Mouse (Mus musculus) adrenal gland, postnatal 25 days (tissue): ENCODE measurements around the gene Otulin. TPM values are rescaled to one million over a fixed set of nuclear protein-coding genes. Genes with fewer than 3 reads are reported as not detected.

Experiments used
- DNase-seq: peaks from one replicate; pipeline ENCODE4 v3.0.0; 2021; ENCODE audit warnings: mixed read lengths
- long read RNA-seq: library from polyadenylated mRNA; stranded (forward); transcript quantifications from one replicate; pipeline ENCODE4 v2.0.0, GENCODE M21; 2021
- total RNA-seq: library from RNA; stranded (reverse); gene quantifications from 2 replicates; pipeline ENCODE4 v1.2.3, GENCODE M21; 2021

Gene Otulin
- total RNA-seq, result 36.3 and 42.4 TPM in 2 replicates
- long read RNA-seq, transcript Otulin-201 (7 exons, 1,491 nt), result major isoform, 52 of 85 reads
- long read RNA-seq, partial matches to known transcripts, result 18 of 85 reads
- long read RNA-seq, other reads (novel, unspliced or antisense), result 15 of 85 reads

DNA sequence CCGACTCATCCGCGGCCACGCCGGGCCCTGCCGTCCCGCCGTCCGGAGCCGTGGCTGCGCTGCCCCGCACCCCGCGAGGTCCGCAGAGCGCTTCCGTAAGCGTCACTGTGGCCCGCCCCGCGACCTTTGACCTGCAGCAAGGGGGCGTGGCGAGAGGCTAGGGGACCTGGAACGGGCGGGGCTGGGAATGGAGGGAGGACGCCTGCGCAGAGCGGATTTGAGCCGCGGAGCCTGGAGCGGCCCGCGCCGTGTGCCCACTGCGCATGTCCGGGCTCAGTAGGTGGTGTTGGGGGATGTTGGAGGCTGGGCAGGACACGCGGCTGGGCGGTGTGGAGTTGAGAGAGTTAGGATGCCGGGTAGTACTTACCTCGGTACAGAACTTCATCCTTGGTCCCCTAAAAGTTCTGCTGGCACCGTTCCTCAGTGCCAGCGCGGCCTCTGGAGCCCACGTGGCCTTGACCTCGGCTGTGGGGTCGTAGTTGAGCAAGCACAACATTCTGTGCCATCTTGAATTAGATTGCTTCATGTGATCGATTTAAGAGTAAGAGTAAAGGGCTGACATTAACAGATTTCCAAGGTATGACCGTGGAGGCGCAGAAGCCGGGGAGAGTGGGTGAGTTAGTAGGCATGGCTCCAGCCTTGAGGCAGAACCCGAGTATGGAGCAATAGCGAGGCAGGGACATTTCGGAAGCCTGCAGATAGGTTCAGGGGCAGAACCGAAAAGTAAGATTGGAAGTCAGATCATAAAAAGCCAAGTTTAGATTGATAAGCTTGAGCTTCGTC lies at the start of gene Otulin:
Otulin (minus strand) TSS at position 93 of the 783 bp plus-strand sequence.
- peak; percentile 100 for DNase-seq

DNA sequence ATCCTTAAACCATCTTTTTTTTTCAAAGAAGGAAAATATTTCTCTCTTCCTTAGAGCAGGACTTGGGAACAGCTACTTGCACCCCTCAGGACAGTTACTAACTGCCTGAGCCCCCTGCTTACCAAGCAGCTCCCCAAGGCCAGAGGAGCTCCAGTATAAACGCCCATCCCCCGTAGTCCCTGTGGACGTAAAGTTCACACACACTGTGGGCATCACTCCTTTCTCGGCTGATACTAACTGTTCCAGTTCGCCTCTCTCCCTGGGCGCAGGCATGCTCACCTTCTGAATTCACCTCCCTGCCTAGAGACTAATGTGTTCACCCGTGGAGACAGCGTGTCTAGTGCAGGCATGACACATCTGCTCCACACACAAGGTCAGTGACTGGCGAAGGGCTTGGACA lies 48.0 kb upstream of the Otulin start:
- no peak for DNase-seq

DNA sequence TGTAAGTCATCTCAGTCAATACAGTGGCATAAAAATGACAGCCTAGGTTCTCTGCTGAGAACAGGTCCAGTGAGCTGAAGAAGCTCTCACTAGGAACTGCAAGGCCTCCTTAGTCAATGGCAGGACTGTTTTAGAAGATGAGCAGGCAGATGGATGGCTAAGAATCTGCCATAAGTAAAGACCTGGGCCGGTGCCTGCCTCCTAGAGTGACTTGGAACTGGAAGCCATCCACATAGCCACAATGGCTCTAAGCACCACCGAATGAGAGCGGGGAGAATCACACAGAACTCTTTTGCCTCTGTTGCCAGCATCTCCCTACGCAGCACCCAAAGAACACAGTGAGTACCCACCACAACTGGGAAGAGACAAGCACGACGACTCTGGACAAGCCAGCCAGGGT lies 47.3 kb upstream of the Otulin start:
- DNase-seq, result no peak

DNA sequence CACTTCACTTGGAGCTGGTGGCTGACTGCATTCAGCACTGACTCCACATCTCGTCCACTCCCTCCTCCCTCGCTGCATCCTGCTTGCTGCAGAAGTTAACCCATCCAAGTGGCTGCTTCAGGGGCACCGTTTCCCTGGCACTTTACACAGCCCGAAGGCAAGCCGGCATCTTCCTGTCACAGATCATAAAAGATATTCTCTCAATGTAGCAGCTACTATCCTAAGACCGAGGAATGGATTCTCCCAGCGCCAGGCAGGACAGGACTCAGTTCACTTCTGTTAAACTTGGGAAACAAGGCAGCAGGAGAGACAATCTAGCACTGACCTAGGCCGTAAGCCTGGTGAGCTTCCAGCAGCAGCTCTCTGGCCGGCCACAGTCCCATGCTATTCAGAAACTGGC lies 45.7 kb upstream of the Otulin start:
- DNase-seq, result no peak

DNA sequence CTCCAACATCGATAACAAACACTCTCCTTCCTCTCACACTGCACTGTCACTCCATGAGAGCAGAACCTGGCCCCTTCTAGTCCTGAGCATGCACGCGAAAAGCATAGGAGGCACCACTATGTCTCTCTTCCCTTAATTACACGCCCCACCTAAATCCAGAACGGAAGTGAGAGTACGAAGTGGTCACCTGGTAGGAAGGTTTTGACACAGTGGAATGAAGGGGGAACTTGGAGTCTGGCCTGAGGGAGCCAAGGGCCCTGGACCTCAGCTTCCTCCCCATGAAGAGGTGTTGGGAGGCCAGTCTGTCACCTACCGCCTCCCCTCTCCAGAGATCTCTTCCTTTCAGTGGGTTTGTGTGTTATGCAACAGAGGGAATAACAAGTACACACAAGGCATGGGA lies 44.6 kb upstream of the Otulin start:
- DNase-seq, result no peak

DNA sequence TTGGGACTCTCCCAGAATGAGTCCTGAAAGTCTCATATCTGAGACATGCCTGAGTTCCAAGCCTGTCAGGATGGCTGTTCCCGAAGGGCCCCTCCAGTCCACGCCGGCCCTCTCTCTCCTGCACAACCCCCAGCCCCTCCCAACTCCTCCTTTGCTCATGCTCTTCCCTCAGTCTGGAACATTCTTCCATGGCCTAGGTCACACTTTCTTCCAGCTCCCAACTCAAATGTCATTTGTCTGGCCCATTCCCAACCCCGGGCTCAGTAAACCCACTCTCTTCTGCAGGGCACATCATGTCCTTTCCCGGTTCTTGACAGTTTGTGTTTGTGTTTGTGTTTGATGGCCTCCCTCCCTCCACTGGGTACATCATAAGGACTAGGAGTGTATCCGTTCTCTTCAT lies 43.5 kb upstream of the Otulin start:
- DNase-seq, result no peak

DNA sequence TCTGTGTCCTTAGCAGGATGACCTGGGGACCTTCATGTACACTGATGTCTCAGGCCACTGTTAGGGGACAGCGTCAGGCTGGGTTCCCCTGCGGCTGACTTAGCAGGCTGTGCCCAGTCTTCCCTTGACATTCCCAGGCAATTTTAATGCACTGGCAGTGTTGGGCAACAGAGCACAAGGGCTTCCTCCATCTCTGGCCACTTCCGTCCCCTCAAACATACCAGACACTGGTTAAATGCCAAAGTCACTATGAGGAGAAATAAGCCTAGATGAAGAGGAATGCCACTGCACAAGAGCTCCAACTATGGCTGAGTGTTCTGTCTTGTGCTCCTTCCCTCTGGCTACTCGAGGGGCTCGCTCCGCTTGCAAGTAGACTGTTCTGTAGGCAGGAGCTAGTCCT lies 42.7 kb upstream of the Otulin start:
- no peak for DNase-seq

DNA sequence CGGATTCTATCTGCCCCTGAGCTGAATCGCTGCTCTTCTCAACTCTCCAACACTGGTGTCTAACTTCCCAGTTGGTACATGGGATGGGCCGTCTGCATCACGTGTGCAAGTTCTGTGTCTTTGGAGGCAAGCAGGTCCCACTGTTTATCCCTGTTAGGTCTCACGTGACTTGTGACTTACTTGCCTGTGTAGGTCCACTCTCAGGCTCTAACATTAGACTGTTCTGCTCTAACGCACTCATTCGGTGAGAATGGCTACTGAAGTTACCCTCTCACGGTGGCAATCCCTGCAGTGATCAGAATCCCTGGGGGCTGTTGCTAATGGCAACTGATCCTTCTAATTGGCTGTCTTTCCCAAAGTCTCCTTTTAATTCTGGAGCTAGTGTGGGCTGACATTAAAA lies 41.8 kb upstream of the Otulin start:
- no peak for DNase-seq

DNA sequence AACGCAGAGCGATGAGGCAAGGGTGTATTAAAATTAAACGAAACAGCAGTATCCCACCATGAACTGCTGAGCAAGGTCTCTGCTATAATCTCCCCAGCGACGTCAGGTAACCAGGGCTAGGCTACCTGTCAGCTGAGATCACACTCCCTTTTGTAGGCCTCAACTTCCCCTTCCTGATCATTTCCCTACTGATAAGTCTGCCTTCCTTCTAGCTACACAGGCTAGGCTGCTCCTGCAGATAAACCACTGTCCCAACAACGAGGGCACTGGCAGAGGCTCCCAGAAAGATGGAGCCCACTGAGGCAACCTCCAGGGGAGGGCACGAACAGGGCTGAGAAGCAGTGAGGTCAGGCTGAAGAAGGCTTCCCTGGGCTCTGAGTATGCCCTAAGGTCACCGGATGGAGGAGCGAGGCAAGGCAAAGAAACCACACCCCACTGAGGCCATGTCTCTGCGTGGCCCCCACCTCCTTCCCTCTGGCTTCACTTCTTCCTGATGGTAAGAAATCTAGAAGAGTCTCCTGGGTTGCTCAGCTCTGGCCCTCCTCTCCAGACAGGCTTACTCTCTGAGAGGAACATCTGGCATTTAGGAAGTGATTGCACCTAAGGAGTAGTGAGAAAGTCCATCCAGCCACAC lies 41.2 kb upstream of the Otulin start:
- no peak for DNase-seq

DNA sequence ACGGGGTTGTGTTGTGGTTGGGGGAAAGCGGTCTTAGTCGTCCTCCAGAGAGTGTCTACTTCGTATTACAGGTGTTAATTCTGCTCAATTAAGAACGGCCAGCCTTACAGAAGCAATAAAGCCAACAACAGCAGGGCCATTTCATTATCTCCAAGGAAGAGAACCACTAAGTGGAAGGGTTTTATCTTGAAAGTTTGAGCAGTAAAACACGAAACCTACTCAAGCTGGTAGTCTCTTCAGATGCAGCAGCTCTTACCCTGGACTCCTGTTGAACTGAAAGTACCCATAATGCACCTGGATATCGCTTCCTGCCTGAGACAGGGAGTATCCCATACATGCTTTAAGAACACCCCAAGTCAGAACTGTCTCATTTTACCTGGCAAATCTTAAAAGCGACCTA lies 40.2 kb upstream of the Otulin start:
- DNase-seq, result no peak

DNA sequence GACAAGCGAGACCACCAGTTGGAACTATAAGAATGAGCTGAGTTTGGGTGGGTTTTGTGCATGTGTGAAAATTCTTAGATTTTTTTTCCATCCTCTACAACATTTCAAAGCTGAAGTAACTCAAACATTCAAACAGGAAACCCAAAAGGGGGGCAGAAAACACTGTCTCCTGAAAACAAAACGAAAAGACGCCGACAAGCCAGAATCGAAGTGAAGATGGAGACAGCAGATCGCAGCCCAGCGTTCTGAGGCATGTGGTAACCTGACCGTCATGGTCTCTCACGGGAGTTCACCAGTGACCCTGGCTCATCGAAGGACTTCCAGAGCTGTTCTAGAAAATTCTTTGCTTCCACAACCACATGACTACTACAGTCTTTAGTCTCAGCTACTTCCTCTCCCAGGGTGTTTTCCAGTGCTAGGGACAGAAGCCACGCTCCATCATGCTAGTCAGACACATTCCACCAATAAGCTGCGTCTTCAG lies 39.5 kb upstream of the Otulin start:
- DNase-seq, result no peak

DNA sequence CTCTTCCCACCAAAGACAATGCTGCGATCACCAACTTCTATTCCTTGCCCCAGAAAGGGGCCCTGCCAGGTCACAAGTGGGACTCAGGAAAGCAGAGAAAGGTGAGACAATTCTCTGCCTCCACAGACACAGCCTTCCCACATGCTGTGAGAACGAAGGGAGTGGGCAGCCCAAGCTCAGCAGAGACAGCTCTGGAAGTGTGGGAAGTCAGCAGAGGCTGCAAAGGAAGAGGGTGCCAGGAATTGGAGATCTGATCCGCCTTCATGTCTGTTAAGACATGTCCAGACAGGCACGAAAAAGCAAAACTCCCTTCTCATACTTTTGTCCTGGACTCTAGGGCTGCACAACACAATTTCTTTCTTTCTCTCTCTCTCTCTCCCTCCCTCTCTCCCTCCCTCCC lies 38.8 kb upstream of the Otulin start:
- no peak for DNase-seq

DNA sequence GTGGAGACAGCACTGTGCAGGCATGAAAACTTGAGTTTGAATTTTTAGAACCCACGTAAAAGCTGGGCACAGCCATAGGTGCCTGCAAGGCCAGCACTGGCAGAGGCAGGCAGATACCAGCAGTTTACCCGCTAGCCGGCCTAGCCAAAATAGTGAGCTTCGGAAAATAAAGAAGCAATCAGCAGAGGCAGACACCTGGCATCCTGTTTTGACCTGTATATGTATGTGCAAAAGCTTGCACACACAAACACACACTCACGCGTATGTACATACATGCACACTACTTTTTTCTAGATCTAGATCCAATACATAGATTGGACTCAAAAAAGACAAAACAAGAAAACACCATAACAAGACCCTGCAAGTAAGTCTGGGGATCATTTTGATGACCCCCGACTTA lies 38.1 kb upstream of the Otulin start:
- no peak for DNase-seq

DNA sequence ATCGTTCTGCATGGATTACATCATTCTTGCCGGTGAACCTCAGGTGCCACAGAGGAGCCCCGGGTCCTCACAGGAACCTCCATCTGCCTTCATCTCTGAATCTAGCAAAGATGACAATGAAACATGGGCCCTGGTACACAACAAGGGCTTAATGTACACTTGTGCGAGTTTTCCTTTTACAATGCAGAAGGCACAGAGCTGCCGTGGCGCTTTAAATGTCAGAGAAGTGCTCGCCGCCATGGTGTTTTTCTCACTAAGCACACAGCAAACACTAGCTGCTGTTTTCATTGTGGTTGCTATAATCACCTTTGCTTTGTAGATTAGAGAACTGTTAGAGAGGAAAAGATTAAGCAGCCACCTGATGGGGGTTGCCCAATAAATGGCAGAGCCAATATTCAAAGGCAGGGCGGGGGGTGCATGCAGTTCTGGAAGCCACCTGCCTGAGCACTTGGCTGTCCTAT lies 37.5 kb upstream of the Otulin start:
- DNase-seq, result no peak

DNA sequence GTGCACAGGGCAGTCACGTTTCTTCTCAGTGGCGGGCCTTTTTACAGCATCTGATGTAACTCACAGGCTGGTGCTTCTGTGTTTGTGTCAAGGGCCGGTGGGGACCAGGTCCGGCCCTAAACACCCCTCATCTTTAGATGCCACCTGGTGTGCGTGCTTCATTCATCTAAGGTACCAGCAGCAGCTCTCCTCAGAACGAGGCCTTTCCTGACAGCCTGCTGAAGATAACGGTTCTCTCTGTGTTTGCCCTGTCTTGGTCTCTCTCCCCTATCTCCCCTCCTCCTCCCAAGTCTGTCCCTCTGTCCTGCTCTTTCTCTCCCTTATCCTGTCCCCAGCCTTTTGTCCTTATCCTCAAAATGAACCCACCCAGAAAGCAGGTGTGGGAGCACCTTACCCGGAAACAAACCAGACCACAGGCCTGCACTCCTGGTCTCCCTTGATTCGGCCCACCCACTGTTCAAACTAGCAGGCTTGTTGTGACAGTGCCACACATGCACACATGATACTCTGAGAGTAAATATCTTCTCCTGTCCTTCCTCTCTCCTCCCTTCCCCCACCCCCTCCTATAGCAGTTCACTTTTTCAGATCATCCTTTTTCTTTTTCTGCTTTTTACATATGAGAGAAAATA lies 36.5 kb upstream of the Otulin start:
- DNase-seq, result no peak

DNA sequence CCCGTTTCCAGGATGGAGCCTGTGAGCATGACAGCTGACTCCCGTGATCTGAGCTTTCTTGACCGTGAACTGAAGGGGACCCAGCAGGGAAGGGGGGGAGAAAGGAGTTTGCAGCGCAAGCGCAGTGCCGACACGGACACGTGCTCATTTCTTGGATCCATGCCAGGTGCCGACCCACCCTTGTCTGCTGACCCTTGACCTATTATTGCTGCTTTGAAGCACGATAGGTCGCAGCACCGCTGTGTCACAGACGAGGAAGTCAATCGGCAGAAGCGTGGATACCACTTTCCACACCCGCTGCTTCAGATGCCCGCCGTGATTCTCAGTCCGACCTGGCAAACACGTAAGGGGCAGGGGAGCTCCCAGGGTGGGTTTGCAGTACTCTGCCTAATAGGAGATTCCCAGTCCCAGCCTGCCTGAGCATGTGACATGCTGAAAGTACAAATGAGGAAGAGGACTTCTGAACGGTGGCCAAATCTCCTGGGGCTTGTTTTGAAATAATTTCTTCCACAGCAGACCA lies 35.0 kb upstream of the Otulin start:
- DNase-seq, result peak; percentile 17

DNA sequence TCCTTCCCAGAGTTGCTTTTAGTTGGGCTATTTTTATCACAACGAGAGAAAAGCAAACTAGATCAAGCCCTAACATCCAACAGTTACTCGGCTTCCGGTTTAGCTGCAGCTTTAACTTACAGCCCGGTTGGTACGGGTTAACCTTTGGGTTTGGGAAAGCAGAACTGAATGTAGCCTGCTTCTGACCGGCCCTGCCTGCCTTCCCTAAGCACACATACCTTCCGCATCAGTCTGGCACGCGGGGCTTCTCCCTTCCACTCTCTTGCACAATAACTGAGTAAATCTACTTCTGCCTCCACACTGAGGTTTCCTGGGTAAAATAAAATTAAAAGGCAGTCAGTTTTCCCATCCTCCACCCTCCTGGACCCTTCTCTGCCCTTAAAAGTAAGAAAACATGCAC lies 33.6 kb upstream of the Otulin start:
- DNase-seq, result no peak

DNA sequence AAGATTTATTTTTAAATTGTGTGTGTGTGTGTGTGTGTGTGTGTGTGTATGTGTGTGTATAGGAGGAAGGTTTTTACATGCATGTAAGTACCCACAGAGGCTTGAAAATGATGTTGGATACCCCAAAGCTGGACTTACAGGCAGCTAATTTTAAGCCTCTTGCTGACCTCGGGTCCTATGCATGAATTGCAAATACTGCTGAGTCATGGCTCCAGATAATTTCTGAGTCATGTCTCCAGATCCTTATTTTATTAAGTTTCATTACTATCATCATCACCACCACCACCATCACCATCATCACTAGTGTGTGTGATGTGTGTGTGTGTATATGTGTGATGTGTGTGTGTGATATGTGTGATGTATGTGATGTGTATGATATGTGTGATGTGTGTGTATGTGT lies 32.2 kb upstream of the Otulin start:
- DNase-seq, result no peak

DNA sequence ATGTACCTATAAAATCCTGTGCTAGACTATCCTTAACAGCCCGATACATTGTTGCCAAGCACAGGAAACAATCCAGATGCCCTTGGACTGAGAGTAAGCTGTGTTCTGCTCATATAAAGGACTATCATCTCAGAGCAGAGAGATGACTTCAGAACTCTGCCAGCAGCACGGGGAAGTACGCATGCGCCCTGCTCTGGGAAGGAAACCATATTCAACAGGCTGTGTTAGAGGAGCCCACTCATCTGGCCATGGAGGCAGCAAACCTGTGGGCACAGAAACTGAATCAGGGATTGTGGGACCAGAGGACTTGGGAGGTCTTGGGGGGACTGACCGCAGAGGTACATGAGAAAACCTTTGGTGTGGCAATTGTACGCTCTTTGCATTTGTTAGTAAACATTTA lies 31.2 kb upstream of the Otulin start:
- no peak for DNase-seq

DNA sequence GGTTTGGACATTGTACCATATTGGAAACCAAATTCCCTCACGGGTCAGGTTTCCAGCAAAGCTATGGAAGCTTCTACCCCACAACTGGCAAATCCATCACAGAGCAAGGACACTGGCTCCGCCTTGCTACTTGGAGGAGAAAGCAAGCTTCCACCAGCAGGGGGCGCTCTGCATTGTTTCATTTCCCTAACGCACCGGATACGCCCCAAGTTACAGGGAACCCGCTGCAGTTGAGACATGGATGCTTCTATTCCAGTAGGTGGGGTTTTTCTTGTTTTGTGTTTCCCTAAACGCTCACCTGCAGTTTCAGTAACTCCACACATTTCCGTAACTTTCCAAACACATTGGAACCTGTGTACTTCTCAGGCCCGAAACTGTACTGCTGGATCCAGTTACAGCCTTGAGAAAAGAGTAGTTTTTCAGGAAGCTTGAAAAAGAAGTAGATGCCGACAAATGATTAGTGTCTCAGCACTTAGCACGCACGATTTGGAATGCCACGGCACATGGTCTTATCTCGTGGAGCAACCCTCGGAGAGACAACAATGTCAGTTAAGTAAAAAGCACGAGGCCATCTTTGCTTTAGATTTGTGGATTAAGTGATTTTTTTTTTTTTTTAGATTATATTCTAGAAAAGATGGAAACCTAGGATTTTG lies 29.2 kb upstream of the Otulin start:
- DNase-seq, result peak; percentile 91

DNA sequence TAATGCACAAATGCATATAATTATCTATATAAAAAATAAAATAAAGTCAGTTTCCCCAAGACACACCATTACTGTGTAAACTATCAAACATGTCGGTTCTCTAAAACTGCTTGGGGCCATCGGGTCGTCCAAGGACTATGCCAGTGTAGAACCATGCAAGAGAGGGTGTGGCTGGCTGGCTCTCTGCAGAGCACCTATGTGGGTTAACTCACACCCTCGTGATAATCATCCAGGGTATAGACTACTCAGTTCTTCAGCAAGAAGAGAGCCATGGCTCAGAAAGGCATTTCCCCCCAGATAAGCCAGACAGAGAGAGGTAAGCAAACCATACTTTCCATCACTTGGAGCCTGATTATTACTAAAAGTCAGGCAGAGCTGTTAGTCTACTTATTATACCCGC lies 28.6 kb upstream of the Otulin start:
- no peak for DNase-seq

DNA sequence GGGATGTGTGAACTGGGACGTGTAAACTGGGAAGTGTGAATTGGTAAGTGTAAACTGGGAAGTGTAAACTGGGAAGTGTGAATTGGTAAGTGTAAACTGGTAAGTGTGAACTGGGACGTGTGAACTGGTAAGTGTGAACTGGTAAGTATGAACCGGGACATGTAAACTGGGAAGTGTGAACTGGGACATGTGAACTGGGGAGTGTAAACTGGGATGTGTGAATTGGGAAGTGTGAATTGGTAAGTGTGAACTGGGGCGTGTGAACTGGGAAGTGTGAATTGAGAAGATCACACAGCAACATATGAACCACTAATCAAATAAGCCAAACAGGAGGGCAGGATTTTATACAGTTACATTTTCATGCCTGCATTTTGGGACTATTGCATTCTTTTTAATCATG lies 27.9 kb upstream of the Otulin start:
- DNase-seq, result no peak
